Mouse (Mus musculus): ENCODE data around the gene Traf1.

Gene Traf1

GRCm38 (mm10) chr2:34899682-34900081, 61.9 kb downstream of the Traf1 start:
- no peak for DNase-seq

- DNase-seq = peak; percentile 71 to 82
Observed at GRCm38 (mm10) chr2:34897820-34898219, 63.8 kb downstream of the Traf1 start.

- no peak for DNase-seq
Observed at GRCm38 (mm10) chr2:34896821-34897460, 64.6 kb downstream of the Traf1 start.

- no peak for DNase-seq
Observed at GRCm38 (mm10) chr2:34895503-34896113, 66.0 kb downstream of the Traf1 start.

GRCm38 (mm10) chr2:34893950-34894349, 67.6 kb downstream of the Traf1 start:
- DNase-seq = no peak

All from kidney, postnatal 25 days (tissue).